Mouse (Mus musculus) heart, postnatal 25 days (tissue): ENCODE measurements around the gene Col5a1. TPM values are rescaled to one million over a fixed set of nuclear protein-coding genes. Genes with fewer than 3 reads are reported as not detected.

ENCODE experiments used
- DNase-seq: peaks from one replicate; pipeline ENCODE4 v3.0.0; 2022; ENCODE audit warnings: low spot score
- intact Hi-C: fragments of 180-260 bp; cut with DNase I; formaldehyde crosslinking; loops from one replicate; pipeline ENCODE4 v1.15.1; 2025
- total RNA-seq, 2 experiments: library from RNA; stranded (reverse); gene quantifications; 2 replicates each; pipeline ENCODE4 v1.2.3; 2021

Gene Col5a1
- total RNA-seq, 2 experiments from 2014 or later: 50.0 to 58.3 TPM

DNA sequence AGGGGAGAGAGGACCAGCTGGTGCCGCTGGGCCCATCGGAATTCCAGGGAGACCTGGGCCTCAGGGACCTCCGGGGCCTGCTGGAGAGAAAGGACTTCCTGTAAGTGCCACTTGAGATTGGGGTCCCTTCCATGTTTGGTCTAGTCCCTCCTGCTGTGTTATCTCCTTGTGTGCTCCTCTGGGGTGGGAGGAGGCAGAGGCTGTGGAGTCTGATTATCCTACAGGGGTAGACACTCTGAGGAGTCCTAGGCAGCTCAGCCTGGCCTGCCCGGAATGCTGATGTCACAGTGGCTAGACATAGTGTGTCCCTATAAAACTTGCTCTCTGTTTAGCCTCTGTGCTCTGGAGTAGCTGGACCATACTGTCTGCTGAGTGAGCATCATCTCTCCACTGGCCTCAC is 119.0 kb downstream of the Col5a1 start:
- no peak for DNase-seq
- intact Hi-C loops: no loop called here

DNA sequence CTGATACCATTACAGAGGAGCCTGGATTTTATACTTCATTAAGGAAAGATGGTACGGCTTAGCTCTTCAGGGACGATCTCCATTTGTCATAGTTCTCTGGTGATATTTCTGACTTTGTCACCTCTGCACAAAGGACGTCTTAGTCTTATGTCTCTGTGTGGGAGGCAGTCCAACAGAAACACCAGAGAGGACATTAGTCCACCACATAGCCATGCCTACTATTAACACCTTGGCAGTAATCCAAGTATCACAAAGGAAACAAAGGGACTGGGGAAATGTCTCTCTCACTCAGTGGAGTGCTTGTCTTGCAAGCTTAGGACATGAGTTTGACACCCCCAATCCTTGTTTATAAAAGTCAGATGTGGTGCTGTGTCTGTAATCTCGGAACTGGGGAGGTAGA is 122.0 kb downstream of the Col5a1 start:
- intact Hi-C loops: no loop called here
- no peak for DNase-seq

DNA sequence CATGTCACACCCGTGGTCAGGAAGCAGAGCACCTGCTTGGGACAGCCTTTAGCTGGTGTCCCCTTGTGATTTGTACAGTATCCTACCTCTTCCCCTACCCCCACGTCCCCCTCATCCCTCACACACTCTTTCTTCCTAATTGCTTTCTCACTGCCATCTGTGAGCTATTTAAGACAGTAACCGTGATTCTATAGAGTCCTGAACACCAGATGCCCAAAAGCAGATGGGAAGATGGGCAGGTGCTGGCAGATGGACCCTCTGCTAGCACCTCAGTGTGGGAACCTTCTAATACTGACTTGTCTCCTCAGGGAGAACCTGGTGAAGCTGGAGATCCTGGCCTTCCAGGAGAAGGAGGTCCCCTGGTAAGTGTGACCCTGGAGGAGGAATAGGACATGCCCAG is 126.1 kb downstream of the Col5a1 start:
- intact Hi-C loops: no loop called here
- DNase-seq: no peak

DNA sequence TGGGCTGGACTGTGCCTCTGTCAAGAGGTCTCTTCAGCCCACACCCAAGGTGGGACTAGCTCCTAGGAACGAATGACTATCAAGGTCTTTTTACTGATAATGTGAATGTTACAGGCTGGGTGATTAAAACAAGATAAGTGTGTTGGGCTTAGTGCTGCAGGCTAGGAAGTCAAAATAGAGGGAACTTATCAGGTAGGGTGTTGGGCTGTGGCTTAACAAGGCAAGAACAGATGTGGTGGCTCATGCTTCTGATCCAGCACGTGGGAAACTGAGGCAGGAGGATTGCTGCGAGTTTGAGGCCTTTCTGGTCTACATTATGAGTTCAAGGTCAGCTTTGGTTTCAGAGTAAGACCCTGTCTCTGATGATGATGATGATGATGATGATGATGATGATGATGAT is 128.6 kb downstream of the Col5a1 start:
- intact Hi-C loops: no loop called here
- DNase-seq: no peak

DNA sequence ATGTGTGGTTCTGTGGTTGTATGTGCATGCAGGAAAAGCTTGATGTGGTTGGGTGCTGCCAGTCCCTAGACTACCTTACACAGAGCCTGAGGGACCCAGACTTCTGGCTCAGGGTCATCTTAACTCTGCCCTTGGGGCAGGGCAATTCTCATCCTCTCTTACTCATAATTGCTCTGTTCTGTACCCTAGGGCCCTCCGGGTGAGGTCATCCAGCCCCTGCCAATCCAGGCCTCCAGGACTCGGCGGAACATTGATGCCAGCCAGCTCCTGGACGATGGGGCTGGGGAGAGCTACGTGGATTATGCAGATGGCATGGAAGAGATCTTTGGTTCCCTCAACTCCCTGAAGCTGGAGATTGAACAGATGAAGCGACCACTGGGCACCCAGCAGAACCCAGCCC is 138.2 kb downstream of the Col5a1 start:
- intact Hi-C loops: no loop called here
- no peak for DNase-seq

DNA sequence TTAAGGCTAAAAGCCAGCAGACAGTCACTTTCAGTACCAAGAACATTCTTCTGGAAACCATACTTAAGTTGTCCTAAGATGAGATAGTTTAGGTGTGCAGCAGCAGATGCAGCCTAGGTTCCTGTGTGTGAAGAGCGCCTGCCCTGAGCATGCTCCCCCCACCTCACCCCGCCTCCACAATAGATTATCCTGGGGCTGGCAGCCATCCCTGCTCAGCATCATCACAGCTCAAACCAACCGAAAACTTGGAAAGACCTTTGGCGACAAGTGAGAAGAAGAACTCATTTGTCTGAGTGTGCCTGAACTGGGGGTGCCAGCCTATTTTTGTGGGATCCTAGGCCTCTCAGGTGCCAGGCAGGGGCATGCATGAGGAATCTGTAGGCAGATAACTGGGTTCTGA is 139.6 kb downstream of the Col5a1 start:
- intact Hi-C loops: no loop called here
- DNase-seq: no peak

DNA sequence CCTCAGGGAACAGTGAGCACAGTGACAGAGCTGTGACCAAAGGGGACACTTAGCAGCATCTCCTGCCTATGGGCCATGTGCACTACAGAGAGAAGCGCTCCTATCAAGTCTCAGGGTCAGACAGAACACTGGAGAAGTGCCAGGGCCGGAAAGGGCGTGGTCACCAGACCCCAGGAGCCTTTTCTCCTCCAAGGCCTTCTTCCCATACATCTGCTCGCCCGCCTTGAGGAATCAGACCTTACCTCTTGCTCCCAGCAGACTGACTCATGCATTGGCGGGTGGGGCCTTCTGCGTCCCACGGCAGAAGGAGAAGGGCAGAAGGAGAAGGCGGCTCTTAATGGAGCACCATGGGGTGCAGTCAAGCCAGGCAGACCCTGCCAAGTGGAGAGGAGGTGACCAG is 145.6 kb downstream of the Col5a1 start:
- intact Hi-C loops: no loop called here
- DNase-seq: no peak

DNA sequence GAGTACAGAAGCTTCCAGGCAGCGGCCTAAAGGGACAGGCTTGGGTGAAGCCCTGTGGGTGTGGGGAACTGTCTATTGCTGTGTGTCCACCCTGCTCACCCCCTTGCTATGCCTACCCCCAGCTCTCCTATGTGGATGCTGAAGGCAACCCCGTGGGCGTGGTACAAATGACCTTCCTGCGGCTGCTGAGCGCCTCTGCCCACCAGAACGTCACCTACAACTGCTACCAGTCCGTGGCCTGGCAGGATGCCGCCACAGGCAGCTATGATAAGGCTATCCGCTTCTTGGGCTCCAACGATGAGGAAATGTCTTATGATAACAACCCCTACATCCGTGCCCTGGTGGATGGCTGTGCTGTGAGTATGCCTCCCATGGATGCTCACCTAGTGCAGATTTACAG is 146.2 kb downstream of the Col5a1 start:
- intact Hi-C loops: no loop called here
- DNase-seq: no peak

DNA sequence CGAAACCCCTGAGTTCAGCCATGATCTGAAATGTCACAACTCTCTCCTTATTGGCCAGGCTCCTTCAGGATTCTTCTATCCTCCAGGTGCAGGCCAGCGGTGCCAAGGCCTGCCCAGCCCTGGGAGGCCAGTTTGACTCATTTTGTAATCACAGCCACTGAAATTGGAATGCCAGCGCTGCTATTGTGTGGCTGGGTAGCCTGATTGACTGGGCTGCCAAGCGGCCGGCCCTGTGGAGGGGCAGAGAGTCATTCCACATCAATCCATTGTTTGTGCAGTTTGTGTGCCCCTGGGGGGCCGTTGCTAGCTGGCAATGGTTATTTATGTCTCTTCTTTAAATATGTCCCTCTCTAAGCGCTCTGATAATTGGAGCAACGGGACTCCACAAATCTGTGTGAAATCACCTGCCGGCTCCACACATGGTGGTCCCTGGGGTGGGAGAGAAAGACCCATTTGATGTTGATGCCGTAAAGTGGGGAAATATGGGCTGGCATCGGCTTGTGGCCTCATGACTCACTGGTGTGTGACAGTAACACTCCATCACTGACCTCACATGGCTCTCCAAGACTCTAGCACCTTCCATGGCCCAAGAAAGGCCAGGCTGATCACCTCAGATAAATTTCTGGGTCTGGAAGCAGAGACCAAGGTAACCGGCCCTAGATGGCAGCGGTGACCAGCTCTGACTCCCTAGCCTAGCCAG is 147.9 kb downstream of the Col5a1 start:
- intact Hi-C loops: no loop called here
- no peak for DNase-seq

DNA sequence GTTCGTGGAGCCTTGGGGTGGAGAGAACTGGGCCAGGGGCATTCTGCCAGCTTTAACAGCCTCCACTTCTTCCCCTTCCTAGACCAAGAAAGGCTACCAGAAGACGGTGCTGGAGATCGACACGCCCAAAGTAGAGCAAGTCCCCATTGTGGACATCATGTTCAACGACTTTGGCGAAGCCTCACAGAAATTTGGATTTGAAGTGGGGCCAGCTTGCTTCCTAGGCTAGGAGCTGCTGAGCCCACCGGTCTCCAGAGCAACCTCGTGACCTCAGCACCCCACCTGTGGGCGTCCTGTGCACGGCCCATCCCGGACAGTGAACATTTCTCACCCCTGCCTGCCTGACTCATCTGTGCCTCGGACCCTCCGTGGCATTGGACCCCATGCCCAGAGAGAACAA is 150.6 kb downstream of the Col5a1 start:
- no peak for DNase-seq
- intact Hi-C loops: no loop called here

DNA sequence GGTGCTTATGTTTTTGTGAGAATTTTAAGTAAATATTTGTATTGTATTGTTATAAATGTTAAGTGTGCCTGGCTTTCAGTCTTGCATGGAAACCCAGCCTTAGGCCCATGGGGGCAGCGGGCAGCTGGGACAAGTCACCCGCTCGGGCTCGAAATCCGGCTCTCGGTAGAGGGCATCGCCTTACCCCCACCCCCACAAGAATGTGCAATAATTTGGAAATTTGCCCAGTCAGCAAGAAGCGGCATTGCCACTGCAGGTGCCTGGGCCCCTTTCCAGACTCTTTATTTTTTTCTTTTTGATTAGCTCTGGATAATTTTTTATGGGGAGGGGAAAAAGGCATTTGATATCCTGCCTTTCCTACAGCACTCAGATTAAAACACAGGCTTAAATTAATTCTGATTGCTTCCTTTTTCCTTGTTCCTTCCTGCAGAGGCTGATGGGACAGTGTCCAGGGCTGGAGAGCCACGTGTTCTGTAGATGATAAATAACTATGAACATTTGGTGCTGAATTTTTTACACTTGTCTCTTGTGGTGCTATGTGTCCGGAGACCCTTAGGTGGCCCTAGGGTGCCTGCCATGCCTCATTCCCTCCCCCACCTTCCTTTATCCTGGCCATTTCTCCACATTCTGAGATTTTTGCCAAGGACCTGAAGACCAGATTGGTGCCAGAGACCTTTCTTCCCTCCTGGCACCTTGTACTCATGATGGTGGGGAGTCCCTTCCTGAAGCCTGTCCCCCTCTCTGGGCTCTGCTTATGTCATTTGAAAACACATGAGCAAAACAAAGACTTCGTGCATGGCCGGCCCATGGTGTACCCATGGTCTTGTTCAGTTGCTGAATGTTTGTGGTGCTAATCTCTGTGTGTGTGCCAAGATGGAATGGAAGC is 151.5 kb downstream of the Col5a1 start:
- intact Hi-C loops: no loop called here
- DNase-seq: no peak

DNA sequence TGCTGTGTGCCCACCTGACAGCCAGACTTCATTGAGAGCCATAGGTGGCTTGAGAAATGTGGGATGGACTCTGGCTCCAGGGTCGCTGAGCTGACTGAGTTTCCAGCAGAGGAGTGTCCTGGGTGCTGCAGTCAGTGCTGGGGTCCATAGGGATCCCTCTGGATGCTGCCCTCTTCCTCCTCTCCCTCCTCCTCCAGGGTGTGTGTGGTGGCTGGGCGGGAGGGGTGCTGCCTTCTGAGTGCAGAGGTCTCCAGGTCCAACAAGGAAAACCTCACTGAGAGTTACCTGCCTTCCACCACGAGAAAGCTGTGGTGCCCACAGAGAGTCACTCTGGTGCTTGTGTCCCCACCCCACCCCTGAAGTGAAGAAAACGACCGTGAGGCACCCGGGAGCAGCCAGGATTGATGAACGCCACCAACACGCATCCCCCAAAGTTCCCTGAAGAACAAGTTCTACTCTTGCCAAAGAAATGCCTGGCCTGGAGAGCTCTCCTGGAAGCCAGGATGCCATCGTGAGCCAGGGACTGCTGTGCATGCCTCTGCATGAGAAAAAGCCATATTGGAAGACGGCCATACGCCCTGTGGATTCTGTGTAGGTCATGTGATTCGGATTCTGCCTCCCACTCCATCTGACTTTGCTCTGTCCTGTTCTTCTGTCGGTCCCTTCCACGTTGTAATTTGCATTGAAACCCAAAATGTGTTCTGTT is 152.3 kb downstream of the Col5a1 start:
- intact Hi-C loops: no loop called here
- DNase-seq: no peak

DNA sequence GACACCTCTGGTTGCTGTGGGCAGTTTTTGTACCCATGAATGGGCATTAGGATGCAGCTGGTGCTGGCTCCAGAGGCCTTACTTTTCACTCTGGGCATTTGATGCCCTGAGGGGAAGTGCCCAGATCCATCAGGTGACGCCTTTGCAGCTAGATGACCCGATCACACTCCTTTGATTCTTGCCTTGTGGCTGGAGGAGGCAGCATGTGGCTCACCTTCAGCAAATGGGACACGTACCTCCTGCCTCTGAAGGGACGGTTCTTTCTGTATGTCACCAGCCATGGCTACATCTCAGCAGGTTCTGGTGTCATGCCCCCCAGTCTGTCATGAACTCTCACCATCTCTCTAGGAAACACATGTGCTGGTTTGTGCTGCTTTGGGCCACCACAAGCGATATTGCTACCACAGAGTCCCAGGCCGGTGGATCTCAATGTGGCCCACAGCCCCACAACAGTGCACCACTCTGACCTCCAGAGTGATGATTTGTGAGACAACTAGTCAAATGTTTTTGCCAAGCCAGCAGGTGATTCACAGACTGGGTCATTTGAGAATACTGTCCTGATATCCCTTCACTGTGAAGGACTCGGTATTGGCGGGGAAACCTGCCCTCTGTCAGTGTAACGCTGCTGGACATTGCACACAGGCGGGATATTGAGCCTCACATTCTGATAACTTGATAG is 153.6 kb downstream of the Col5a1 start:
- intact Hi-C loops: no loop called here
- no peak for DNase-seq

DNA sequence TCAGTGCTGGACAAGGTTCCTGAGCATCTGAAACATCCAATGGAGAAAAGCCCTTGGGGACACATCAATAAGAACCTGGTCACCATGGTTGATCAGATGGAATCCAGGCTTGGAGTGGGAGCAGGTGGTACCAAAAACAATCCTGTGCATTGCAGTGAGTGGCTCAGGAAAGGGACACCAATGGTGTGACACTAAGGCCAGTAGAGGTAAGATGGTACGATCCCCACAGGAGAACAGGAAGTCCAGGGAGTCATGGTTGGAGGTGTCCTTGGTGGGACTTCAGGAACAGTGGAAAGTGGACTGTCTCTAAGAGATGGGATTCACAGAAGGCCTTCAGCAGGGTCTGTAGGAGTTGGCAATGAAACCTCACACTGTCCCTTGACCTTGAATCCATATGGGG is 154.2 kb downstream of the Col5a1 start:
- intact Hi-C loops: no loop called here
- no peak for DNase-seq

DNA sequence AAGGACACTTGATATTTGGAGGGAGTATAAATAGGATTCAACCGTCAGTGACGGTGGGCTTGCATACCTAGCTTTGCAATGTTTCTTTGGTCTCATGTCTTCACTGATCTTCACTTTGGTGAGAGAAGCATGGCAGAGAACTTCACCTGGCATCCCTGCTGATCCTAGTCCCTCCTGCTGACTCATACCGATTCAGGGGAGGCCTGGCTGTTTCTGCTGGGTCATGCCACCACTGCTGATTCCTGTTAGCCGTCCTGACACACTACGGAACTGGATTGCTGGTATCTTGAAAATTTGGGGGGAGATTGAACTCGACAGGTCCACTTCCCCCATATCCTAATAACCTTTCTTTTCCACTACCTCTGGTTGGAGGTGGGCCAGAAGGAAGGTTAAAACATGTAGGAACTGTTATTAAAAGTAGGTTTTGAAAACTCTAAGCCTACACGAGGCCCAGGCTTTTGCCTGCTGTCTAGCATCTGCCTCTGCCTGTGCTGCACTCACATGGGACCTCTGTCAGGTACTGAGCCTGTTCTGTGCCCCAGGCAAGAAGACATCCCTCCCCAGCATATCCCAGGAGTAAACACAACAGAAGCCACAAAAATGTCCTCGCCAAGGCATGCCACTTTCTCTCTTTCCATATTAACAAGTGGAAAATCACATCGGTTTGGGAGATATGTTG is 158.8 kb downstream of the Col5a1 start:
- intact Hi-C loops: no loop called here
- no peak for DNase-seq

DNA sequence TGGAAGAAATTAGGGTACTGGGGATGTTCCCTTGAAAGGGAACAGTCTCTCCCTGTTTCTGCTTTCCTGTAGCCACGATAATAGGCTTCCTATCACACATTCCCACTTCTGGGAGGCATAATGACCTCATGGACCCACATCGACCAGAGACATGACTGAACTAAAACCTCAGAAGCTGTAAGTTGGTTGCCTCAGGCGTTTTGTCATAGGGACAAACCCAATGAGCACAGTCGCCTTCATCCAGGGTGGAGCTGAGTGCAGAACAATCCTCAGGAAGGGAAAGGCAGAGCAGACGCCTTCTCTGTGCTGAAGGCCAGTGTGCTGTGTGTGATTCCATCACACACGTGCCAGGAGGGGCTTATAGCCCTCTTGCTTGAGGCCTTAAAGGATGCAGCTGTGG is 160.1 kb downstream of the Col5a1 start:
- intact Hi-C loops: no loop called here
- DNase-seq: no peak

DNA sequence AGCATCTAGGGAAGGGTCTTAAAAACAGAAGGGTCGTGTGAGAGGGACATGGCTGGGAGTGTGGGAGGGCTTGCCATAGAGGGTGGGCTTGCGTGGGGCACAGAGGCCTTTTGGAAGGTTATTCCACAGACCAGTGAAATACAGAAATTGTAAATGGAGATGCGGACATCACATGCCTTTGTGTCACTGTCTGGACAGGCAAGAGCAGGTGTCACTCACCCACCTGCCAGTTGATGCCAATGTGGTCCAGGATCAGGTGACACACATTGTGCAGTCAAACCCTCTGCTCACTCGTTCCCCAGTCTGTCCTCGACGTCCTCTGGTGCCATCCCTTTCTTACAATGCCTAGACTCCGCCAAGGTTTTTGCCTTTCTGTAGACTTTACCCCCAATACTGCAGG is 160.9 kb downstream of the Col5a1 start:
- DNase-seq: no peak

DNA sequence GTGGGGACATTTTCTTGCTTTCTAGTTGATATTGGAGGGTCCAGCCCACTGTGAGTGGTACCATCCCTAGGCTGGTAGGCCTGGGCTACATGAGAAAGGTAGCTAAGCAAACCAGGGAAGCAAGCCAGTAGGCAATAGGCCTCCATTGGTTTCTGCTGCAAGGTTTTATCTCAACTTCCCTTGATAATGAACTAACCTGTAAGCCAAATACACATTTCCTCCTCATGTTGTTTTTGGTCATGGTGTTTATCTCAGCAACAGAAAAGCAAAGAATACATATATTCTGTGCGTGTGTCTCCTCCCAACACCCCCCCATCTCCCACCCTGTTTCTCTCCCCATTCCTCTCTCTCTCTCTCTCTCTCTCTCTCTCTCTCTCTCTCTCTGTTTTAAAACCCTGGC is 173.7 kb downstream of the Col5a1 start:
- no peak for DNase-seq
- intact Hi-C loops: no loop called here

More for the DNA sequence above, 160.9 kb downstream of the Col5a1 start:
- intact Hi-C loops: no loop called here

DNA sequence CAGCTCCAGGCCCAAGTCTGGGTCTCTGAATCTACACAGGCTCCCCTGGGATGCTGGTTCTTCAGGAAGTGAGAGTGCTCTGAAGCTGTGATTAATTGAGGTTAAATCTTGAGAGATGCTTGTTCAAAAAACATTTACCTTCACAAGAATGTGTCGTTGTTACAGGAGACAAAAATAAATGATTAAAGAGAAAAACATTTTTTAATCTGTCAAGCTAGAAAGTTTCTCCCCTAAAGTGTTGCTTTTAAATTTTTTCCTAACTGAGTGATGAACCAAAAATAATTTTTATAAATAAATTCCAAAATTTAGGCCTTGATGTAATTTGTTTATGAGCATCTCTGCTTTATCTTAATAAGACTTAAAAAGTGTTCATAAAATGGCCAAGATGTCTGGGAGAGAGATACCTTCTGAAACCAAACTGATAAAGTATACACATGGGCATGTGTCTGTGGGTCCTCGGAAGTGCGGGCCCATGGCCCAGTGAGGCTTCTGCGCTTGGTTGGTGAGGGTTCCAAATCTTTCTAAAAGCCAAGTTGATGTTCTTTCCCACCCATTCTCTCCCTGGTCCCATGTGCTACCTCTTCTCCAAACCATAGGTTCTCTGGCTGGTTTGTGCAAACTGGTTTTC is 177.6 kb downstream of the Col5a1 start:
- intact Hi-C loops: no loop called here
- DNase-seq: no peak
